Mouse (Mus musculus): ENCODE measurements around the gene Ndufs8.

DNA sequence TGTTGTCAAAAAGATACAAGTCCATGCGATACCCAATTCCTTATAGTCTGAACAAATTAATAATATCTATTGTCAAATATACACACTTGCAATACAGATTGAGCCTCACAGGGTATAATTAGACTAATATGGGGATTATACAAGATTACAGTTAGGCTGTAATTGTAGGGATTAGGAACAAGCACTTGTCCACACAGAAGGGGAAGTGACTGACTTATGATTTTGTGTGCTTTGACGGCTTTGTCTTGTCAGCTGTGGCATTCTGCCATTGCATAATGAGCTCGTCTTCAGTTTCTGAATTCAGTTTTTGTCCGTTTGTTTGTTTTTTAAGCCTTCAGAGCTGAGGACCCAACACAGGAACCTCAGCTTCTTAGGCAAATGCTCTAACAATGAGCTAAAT, 30.4 kb downstream of the Ndufs8 start:
- no peak for TF ChIP-seq CTCF (IDR thresholded peaks at IDR 0.05)
- no peak for TF ChIP-seq EP300 (IDR thresholded peaks at IDR 0.05)
